Mouse (Mus musculus) frontal cortex, postnatal 14 days (tissue): ENCODE results near the gene Gm20458.

Experiments
- DNase-seq, 2 experiments: peaks; one replicate each; pipeline ENCODE4 v3.0.0; 2022; ENCODE audit warnings: low spot score in 2 of 2

Gm20458 gene

DNA sequence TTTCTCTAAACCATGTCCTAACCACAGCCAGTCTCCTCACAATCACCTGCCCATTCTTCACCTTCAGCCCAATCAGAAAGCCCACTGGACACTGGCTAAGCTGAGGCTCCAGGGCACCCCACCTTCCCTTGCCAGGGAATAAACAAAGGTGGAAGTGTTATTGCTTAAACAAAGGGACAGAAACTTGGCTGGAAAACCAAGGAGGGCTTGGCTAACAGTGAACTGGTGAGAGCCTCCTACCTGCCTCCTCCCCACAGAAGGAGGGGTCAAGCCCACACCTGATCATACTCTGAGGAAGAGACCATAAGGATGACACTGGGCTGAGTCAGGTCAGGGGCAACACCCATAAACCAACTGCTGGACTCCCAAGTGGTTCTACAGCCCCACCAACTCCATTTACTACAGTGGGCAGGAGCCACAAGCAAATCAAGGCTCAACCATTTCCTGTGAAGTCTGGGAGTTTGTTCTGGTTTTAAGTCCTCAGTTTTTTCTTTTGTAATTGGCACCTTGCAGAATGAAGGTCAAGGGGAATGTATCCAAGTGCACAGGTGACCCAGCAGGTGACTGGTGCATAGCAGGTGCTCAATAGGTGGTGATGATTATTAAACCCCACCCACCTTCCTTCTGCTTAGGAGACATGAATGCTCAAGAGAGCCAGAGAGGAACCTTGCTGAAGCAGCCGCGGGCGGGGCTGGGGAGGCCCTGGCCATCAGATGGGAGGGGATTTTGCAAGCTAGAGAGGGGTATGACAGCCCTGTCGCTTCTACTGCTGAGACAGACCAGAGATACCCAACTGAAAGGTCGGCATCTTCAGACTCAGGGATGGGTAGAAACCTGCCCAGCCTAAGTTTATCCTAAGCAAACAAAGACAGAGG, 25.3 kb upstream of the Gm20458 start:
- DNase-seq, result no peak

DNA sequence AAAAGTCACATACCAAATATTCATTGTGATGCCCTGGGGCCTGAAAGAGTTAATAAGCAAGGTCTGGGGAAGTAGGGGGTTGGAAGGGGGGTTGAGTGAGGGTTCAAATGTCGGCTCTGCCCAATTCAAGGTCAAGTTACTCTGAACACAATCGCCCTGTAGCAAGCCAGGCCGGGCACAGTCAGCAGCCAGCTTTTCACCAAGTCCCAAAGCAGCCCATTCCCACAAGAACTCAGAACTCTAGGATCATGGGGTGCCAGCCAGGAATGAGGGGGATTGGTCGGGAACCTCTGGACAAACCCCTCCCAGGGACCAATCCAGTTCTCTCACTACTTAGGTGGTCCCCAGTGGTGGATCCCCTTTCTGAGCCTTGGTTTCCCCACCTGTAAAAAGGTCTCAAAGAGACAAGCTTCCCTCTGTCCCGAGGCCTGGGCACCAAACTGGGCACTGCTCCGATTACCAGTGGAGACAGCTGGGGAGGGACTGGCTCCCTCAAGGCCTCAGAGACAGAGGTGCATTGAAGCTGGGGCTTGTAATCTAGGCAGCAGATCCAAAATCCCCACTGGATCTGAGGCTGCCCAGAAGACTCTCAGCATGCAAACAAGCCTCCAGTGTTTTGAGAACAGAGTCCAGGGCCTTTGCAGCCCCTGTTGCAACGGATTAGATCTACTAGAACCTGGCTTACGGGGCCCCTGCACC, 24.4 kb upstream of the Gm20458 start:
- peak in 1 of 2 experiments; percentile 27 for DNase-seq

DNA sequence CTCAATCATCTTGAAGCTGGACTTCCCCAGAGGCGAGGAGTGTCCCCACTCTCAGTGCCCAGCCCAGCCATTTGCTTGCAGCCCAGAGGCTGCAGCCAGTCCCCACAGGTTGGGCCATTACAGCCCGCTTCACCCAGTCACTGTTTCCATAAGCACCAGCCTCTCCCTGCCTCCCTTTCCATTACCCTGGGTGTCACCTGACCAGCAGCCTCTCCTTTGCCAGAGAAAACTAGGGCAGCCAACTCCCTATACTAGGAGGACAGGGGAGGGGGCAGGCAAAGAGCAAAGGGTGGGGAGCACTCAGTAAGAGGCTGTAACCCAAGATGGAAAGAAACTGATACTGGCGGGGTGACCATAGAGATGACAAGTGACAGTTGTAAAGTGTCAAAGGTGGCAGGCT, 23.8 kb upstream of the Gm20458 start:
- DNase-seq, result no peak

DNA sequence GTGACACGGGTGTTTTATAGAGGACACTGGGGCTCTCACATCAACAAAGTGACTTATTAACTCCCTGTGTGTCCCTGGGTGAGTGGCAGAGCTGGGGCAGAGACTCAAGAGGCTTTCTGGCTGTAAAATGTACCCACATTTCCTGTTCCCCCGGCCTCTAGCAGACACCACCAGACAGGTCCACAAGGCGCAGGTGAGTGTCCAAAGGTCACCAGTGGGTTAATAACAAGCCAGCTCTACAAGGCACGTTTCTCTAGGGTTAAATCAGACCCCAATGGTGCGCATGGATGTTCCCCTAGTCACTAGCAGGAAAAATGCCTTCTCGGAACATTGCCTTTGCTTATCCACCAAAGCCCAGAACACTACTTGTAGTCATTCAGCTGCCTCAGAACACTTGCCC, 23.1 kb upstream of the Gm20458 start:
- DNase-seq, result no peak

DNA sequence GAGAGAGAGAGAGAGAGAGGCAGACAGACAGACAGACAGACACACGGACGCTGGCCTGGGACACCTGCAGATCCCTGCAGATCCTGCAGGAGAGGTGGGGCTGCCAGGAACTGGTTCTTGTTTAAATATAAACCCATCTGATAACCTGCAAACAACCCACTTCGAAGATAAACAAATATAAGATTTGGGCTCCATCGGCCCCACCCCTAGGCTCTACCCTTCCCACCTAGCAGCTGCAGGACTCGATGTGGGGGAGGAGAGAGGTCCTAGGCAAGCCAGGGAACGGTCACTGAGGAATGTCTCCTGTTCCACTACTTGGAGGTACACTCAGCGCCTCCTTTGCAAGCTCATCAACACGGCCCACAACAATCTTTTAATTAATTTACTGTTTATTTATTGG, 22.5 kb upstream of the Gm20458 start:
- DNase-seq, result no peak

DNA sequence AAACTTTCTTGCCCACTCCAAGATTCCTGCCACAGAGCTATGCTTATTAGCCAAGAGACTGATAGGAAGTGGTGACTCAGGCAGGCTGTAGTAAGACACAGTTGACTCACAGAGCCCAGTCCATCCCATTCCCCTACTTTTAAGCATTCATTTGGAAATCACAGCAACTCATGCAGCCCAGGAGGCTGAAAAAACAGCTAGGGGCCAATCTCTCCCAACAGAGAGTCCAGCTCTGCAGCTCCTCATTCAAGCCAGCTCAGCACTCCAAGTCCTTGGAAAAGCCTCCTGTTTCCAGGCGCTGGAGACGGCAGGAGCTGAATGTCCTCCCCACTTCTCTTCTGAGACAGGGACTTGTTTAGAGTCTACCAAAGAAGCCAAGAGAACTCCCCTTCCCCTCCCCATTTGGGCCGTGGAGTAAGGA, 21.8 kb upstream of the Gm20458 start:
- peak in 1 of 2 experiments; percentile 49 for DNase-seq

DNA sequence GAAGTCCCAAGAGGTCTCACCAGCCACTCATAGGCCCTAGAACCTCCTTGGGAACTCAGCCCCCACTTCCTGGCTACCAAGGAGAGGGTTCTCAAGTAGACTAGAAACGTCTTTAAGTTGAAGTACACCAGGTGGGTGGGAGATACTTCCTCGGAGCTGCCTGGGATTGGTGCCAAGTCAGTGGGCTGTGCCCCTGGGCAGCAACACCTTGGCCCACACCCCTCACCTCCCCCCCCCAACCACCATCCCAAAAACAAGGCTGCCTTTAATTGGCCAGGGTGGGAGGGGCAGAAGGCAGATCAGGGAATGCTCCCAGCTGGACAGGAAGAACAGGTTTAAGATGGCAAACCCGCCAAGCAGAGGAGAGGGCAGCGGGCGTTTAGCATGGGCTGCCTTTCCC, 20.5 kb upstream of the Gm20458 start:
- no peak for DNase-seq

DNA sequence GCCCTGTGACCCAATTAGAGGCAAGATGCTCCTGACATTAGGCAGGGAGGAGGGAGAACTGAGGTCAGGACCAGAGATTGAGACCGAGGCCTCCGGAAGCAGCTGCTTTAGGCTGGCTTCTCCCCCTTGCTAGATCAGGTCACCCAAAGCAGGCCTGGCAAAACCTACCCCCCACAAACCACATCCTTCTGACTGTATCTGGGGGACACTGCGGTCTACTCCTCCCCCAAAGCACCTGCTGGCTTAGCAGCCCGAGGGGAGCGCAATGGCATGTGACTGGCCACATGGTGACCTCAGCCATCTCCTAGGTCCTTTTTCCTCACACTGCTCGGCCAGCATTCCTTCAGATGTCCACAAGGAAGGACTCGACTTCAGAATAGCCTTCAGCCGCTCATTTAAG, 19.6 kb upstream of the Gm20458 start:
- DNase-seq, result no peak

DNA sequence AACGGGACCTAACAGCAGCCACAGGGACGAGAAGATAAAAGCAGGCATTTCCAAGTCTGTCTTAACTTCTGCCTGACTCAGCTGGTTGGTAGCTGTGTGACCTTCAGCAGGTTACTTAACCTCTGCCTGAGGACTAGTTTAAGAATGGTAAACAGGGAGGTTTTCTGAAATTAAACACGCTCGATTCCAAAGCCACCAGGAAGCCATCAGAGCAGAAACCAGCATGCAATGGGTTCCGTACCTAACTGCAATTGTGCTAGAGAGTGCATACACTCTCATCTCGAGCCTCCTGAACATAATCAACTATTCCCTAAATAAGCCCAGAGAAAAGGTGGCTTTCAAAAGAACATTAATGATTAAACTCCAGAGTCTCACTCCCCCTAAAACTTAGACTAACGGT, 19.0 kb upstream of the Gm20458 start:
- no peak for DNase-seq

DNA sequence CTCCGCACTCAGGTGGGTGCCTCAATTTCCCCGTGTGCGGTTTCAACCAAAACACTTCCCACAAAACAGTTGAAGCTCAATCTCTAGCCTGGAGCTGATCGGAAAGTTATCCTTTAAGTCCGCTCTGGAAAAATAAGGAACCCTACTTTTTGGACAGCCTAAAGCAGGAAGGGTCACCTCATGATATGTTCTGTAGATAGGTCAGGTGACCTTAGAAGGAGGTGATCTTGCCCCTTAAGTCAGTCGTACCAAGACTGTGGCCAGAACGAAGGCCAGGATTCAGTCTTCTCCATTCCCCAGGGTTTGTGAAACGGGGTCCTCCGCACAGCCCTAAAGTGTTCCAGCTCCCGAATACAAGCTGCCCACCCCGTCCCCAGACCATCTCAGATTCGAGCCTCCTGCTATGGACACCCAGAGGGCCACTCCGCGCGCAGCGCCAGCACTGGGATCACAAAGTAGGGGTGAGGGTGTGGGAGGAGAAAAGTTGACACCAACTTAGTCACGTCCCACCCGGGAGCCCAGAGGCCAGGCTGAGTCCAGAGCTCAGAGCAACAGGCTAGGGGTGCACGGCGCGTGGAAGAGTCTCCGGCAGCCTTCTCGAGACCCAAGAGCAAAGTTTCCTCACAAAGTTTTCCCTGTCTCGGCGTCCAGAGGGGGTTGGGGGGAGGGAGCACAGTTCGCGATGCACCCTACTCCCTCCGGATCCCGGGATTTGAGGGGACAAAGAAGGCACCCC, 18.3 kb upstream of the Gm20458 start:
- no peak for DNase-seq

DNA sequence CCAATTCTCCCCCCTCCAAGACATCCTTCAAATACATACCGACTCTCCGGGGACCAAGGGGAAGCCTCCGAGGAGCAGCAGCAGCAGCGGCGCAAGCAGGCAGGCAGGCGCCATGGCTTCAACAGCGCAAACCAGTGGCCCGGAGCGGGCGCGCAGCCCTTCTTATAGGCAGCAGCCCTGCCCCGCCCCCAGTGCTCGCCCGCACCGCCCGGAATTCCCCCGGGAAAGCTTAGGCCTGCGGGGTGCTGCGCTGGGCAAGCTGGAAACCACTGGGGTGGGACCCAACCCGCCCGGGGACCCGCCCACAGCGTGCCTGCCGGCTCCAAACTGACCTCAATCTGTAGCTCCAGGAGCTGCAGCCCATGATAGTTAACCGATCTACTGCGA, 17.7 kb upstream of the Gm20458 start:
- peak; percentile 38 to 62 for DNase-seq

DNA sequence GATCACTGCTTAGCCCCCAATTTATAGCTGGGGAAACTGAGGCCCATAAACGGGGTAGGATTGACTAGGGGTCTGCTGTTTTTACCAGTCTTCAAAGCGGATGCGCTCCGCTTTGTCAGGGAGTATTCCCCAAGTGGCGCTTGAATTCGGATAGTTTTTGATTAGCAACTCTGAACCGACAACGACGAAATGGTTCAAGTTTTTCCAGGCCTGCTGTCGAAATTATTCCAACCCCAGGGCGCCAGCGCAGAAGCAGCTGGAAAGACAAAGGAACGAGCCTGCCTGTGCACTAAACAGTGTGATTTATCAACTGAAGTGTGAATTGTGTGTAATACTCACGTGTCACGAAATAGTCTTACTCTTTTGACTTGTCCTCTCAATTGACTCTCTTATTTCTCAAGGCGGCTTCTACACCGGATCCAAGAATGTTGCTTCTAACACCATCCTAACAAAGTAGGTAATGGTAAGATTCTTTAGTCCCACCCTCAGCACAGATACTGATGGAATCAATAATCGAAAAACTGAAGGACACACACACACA, 17.2 kb upstream of the Gm20458 start, which contains the start of gene Sdc4:
Gene Sdc4 (minus strand): TSS at position 428 of the 541 bp plus-strand sequence.
- DNase-seq, result no peak

DNA sequence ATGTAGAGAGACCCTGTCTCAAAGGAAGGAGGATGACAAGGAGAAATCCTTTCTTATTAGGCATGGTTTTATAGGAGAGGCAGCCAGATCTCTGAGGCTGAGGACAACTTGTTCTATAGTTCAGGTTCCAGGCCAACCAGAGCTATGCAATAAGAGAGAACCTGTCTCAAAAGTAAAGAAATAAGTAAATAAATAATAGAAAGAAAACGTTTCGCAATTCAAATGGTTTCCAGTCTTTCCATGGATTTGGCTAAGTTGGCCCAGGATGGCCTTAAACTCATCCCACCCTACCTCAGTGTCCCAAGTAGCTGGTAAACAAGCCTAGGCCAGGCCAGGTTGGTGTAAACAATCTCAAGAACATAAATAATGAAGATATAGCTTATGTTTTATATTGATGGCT, 16.1 kb upstream of the Gm20458 start:
- no peak for DNase-seq

DNA sequence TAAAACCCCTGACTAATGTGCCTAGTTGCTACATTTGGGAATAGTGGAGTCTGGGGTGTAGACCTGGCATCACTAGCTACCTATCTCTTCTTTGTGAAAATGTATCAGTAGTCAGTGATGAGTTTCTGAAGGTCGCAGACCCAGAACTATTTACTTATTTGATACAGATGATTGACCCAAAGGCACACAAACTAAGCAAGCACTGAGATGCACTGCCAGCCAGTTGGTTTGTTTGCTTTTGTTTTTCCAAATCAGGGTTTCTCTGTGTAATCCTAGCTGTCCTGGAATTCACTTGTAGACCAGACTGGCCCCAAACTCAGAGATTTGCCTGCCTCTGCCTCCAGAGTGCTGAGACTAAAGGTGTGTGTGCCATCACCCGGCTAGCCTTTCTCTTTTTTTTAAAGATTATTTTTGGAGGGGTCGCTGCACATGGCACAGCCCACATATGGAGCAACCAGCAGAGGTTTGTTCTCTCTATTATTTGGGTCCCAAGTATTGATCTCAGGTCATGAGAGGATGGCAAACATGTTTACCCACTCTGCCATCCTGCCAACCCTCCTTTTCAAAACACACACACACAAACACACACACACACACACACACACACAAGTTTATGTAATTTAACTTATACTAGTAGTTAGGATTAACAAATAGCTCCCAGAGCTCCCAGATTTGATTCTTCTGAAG, 15.2 kb upstream of the Gm20458 start:
- DNase-seq, result no peak

DNA sequence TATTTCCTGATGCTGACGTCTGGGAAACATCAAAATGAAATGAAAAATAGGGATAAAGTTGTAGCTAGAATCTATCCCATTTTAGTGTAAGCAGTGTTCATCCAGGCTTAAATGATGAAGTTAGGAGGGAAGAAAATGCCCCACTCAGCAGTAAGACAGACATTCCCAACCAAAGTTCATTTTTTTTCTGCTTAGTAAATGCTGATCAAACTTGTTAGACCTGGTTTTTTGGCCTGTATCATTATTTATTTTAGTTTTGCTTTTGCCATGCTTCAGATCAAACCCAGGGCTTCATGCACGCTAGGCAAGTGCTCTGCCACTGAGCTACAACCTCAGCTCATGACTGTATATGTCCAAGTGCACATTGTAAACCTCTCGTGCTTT, 14.7 kb upstream of the Gm20458 start:
- DNase-seq, result no peak

DNA sequence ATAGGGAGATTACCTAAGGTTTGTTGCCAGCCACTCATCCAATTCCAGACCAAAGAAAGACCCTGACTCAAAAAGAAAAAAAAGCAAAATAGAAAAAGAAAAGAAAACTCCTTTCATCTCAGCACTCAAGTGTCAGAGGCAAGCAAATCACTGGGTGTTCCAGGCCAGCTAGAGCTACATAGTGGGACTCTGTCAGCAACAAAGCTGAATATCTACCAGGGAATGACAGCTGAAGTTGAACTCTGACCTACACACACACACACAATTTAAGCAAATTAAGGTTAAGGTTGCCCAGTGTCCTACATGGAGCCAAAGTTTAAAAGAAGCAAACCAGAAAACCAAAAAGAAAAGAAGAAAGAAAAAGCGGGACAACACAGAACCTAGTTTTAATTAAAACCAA, 12.6 kb upstream of the Gm20458 start:
- no peak for DNase-seq

DNA sequence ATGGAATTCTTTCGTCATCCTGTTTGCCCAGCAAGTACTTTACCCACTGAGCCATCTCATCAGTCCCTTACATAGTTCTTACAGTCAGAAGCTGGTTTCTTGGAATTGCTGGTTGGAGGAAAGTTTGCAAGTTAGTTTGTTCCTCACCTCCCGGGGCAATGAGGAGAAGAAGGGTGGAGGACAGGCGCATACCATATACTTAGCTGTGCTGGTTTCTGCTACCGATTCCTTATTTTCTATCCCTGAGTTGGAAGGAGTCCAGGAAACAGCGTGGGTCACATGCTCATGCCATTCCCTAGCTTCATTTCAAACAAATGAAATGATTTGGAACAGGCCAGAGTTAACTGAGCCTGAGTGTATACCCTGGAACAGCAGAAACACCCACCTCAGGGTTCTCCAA, 11.8 kb upstream of the Gm20458 start:
- no peak for DNase-seq

DNA sequence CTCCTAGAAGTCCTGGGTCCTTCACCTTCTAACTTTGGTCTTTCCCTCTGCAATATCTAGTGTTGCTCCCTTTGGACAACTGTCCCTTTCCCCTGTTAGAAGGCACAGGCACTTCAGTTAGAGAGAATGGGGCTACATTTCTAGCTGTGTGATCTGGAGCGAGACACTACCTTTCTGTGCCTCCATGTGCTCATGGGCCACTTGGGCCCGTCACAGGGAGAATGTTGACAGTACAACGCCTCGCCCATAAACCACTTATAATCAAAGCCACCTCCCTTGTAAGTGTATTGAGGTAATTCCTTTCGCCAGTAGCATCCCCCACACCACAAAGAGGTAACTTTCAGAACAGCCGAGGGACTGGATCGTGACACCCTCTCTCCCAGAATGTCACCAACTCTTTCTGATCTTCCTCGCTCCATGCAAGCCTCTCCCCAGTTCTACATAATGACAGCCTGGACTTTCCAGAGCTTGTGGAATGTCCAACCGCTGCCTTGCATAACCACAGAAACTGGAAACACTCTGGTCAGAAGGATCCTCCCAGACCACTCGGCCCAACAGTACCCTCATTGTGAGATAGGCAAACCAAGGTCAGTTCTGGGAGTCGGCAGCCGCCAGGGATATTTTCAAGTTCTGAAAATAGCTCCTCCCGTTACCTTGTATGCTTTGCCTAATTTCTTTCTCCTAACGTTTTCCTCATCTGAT, 11.3 kb upstream of the Gm20458 start:
- no peak for DNase-seq

DNA sequence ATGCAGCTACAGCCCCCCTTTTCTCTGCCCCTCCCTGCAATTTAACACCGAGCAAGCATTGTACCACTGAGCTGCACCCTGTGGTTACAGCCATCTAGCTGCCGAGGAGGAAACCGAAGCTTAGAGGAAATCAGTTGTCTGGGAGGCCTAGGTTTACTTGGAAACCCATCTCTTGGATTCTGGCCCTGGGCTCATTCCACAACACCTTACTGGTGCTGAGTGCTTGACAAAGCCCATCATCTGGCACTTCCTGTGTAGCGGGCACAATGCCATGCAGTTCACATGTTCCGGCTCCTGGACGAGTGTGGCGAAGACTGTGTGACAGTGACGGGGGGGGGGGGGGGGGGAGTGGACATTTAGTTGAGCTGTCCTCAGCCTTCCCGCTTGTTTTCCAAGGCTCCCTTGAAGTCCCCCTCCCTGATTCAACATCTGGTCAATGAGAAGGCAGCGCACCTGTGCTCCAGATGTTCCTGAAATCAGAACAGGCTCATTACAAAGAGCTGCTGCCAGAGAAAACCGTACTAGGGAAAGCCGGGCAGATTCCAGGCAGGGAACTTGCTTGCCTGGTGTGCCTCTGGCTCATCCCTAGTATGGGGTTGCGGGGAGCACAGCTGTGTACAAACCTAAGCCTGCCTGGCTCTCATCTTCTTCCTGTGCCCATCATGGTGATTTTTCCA, 8.6 kb upstream of the Gm20458 start:
- no peak for DNase-seq

DNA sequence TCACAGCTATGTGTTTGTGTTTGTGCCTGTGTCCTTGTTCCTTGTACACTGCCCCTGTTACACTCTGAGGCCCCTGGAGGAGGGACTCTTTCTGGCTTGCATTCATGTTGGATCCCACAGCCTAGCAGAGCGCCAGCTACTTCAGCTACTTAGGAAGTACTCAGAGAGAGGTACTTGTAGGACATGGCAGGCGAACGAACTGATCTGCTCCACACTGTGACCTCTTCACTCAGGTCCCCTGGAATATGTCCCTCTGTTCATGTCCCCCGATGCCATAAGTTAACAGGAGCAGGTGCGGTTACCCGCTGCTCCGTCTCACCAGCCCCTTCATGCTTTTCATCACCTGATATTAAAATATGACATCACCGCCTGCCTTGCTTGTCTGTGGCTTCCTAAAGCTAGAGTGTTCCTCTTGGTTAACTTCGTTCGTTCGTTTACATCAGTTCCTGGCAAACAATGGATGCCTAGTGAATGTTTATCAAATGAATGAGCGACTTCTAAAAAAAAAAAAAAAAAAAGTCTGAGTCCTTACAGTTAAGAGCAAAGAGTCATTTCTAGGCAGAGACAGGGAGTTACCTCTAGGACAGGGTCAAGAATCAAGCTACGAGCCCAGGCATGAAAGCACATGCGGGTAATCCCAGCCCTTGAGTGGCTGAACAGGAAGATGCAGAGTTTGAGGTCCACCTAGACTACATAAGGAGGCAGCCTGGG, 7.6 kb upstream of the Gm20458 start:
- no peak for DNase-seq
